Comparison of ENCODE assay signal across 8 mouse cellular contexts in genomic region chr7:132806286-132806685, GRCm38 (mm10). TPM values are rescaled to one million over a fixed set of nuclear protein-coding genes. Genes with fewer than 3 reads are reported as not detected.
DNase-seq lines count a peak whose midpoint lies in the region; ATAC-seq and TF ChIP-seq lines count a peak whose summit lies in the region.

No protein-coding gene starts in this region.

- peak overlapping the region; percentile 74 for H3K27ac ChIP-seq in hindbrain, embryonic 16.5 days (ENCODE audit: low read depth, low read length)

- H3K4me1 ChIP-seq in lung, adult 2 months (ENCODE audit: control insufficient read depth, insufficient read depth, low read length) = peaks cover 76% of the 10 kb centered on the region
- peaks cover 51% of the 10 kb centered on the region for H3K4me1 ChIP-seq in hindbrain, embryonic 16.5 days (ENCODE audit: control insufficient read depth, insufficient read depth, low read depth, low read length)

- DNase-seq in lung, adult 2 months = peak; percentile 26
- no peak for DNase-seq in lung, postnatal 4 days
- peak; percentile 70 for DNase-seq in cerebellum, adult 8-10 months
- peak; percentile 74 for DNase-seq in gastrocnemius, adult 18-20 months (ENCODE audit: low spot score)
- DNase-seq in thymus, postnatal 0 days (ENCODE audit: low spot score) = no peak
- DNase-seq in right cerebral cortex, postnatal 14 days = no peak

- TF ChIP-seq CTCF in lung, adult 2 months (IDR thresholded peaks at IDR 0.05; ENCODE audit: insufficient read depth, low read length) = no peak

- no peaks in the 10 kb centered on the region for H3K36me3 ChIP-seq in hindbrain, embryonic 16.5 days (ENCODE audit: control insufficient read depth, insufficient read depth, low read length)

- H3K9me3 ChIP-seq in hindbrain, embryonic 16.5 days (ENCODE audit: control insufficient read depth, low read length) = no peaks in the 10 kb centered on the region

- ATAC-seq in hindbrain, embryonic 16.5 days = no peak
- ATAC-seq in megakaryocyte, adult 5-6 weeks (ENCODE audit: poor library complexity, severe bottlenecking) = no peak

- H3K4me2 ChIP-seq in hindbrain, embryonic 16.5 days (ENCODE audit: low read length) = no peak overlapping the region

- no peak overlapping the region for H3K9ac ChIP-seq in hindbrain, embryonic 16.5 days (ENCODE audit: low read depth, low read length)

- no peaks in the 10 kb centered on the region for H3K27me3 ChIP-seq in hindbrain, embryonic 16.5 days (replicated peaks; ENCODE audit: control insufficient read depth, insufficient read depth, low read length)

- TF ChIP-seq POLR2A in lung, adult 2 months (IDR thresholded peaks at IDR 0.05; ENCODE audit: borderline replicate concordance, extremely low read depth, low read depth, low read length) = no peak

- H3K4me3 ChIP-seq in lung, adult 2 months (replicated peaks; ENCODE audit: extremely low read depth, low read depth, low read length) = no peak overlapping the region
- no peak overlapping the region for H3K4me3 ChIP-seq in hindbrain, embryonic 16.5 days (ENCODE audit: low read length)

- 39% methylated on average over 5 of the region's 5 CpGs for WGBS in lung, adult 2 months
- 42% methylated on average over 5 of the region's 5 CpGs for WGBS in hindbrain, embryonic 16.5 days

RNA-seq across cellular contexts. Expression of gene Fam53b, which starts 7.4 kb away (rescaled TPM):
- polyA plus RNA-seq in lung, adult 2 months (2012; rRNA removed) = 79.4 and 80.3 TPM in 2 replicates
- 10 to 100 TPM; 25.7 to 30.2 TPM for total RNA-seq in gastrocnemius, adult 18-20 months (2021)
- polyA plus RNA-seq in hindbrain, embryonic 16.5 days (2015; fragmentation: Nextera tagmentation; extraction: Ambion mirVana) = 14.7 and 16.3 TPM in 2 replicates
- 30.5 and 37.7 TPM in 2 replicates for polyA plus RNA-seq in thymus, postnatal 0 days (2015; fragmentation: Nextera tagmentation; extraction: Ambion mirVana)
- total RNA-seq in megakaryocyte, adult 5-6 weeks (2015) = 21.7 and 26.3 TPM in 2 replicates
- 11.3 and 18.9 TPM in 2 replicates for total RNA-seq in megakaryocyte, adult 5-6 weeks (2017)

RNA-seq across cellular contexts. Expression of gene Eef1akmt2, which starts 46.2 kb away (rescaled TPM):
- polyA plus RNA-seq in lung, adult 2 months (2012; rRNA removed) = 6.3 and 7.8 TPM in 2 replicates
- total RNA-seq in gastrocnemius, adult 18-20 months (2021) = 1 to 10 TPM; 5.8 to 7.6 TPM
- 79.0 and 87.6 TPM in 2 replicates for polyA plus RNA-seq in hindbrain, embryonic 16.5 days (2015; fragmentation: Nextera tagmentation; extraction: Ambion mirVana)
- polyA plus RNA-seq in thymus, postnatal 0 days (2015; fragmentation: Nextera tagmentation; extraction: Ambion mirVana) = 74.9 and 77.4 TPM in 2 replicates
- 24.7 and 31.9 TPM in 2 replicates for total RNA-seq in megakaryocyte, adult 5-6 weeks (2015)
- total RNA-seq in megakaryocyte, adult 5-6 weeks (2017) = 34.9 and 35.8 TPM in 2 replicates

RNA-seq across cellular contexts. Expression of gene Abraxas2, which starts 52.7 kb away (rescaled TPM):
- 7.8 and 12.2 TPM in 2 replicates for polyA plus RNA-seq in lung, adult 2 months (2012; rRNA removed)
- 10 to 100 TPM; 25.4 to 25.9 TPM for total RNA-seq in gastrocnemius, adult 18-20 months (2021)
- 34.0 and 35.7 TPM in 2 replicates for polyA plus RNA-seq in hindbrain, embryonic 16.5 days (2015; fragmentation: Nextera tagmentation; extraction: Ambion mirVana)
- 29.7 and 34.6 TPM in 2 replicates for polyA plus RNA-seq in thymus, postnatal 0 days (2015; fragmentation: Nextera tagmentation; extraction: Ambion mirVana)
- 49.4 and 51.6 TPM in 2 replicates for total RNA-seq in megakaryocyte, adult 5-6 weeks (2015)
- 47.6 and 48.0 TPM in 2 replicates for total RNA-seq in megakaryocyte, adult 5-6 weeks (2017)

Comparison
In these comparisons a context has a peak if more than half of its experiments do, and no peak if none do; other contexts are left out.
1. DNase-seq: peak in lung, adult 2 months (single experiment), cerebellum, adult 8-10 months (single experiment) and gastrocnemius, adult 18-20 months (single experiment); none in lung, postnatal 4 days (0 of 2), thymus, postnatal 0 days (single experiment) and right cerebral cortex, postnatal 14 days (single experiment).